Mouse (Mus musculus) myocyte (in vitro differentiated cells): Measurements from ENCODE around the gene Gm13290. TPM values are rescaled to one million over a fixed set of nuclear protein-coding genes. Genes with fewer than 3 reads are reported as not detected.
"Not testable (repeated sequence)": the region's sequence is repeated elsewhere in the genome, so short reads cannot be mapped to it uniquely, and the experiment has no call there.

Experiments
- H3K27me3 ChIP-seq: one replicate; pipeline ENCODE4 v1.6.1; 2011; ENCODE audit not compliant: control insufficient read depth, insufficient read depth, insufficient read length
- H3K36me3 ChIP-seq: one replicate; pipeline ENCODE4 v1.6.1; 2011; ENCODE audit not compliant: control insufficient read depth, insufficient read depth
- H3K4me2 ChIP-seq: one replicate; pipeline ENCODE4 v1.6.1; 2011; ENCODE audit warnings: low read depth, control low read depth
- H3K4me3 ChIP-seq: one replicate; pipeline ENCODE4 v1.5.1; 2011; ENCODE audit warnings: mild to moderate bottlenecking, control low read depth, moderate library complexity
- H3K79me2 ChIP-seq: one replicate; pipeline ENCODE4 v1.6.1; 2011; ENCODE audit not compliant: control insufficient read depth, insufficient read depth
- H3ac ChIP-seq: one replicate; pipeline ENCODE4 v1.6.1; 2011; ENCODE audit not compliant: control insufficient read depth, insufficient read length
- CEBPB ChIP-seq: IDR thresholded peaks from 2 replicates; pipeline ENCODE4 v1.6.1; 2011; ENCODE audit warnings: mild to moderate bottlenecking, moderate library complexity; ENCODE audit not compliant: poor library complexity, insufficient read depth, severe bottlenecking
- E2F4 ChIP-seq: IDR thresholded peaks from one replicate; pipeline ENCODE4 v1.6.1; 2011; ENCODE audit warnings: mild to moderate bottlenecking, control low read depth, moderate library complexity; ENCODE audit not compliant: insufficient read depth
- MAX ChIP-seq: IDR thresholded peaks from one replicate; pipeline ENCODE4 v1.6.1; 2011; ENCODE audit warnings: low read depth, mild to moderate bottlenecking, control low read depth
- MYOD1 ChIP-seq, 3 experiments: IDR thresholded peaks; one replicate each; pipeline ENCODE4 v1.6.1; 2011; ENCODE audit warnings: control low read depth in 2 of 3, low read depth in 2 of 3, mild to moderate bottlenecking in 2 of 3, moderate library complexity in 1 of 3; ENCODE audit not compliant: insufficient read length in 2 of 3, control insufficient read depth in 1 of 3
- MYOG ChIP-seq, 3 experiments: IDR thresholded peaks; one replicate each; pipeline ENCODE4 v1.6.1; 2011; ENCODE audit warnings: control low read depth in 2 of 3, low read depth in 2 of 3, mild to moderate bottlenecking in 2 of 3; ENCODE audit not compliant: insufficient read length in 2 of 3, control insufficient read depth in 1 of 3, insufficient read depth in 1 of 3
- POLR2A ChIP-seq: IDR thresholded peaks from one replicate; pipeline ENCODE4 v1.6.1; 2011; ENCODE audit warnings: low read depth, mild to moderate bottlenecking, control low read depth, moderate library complexity; ENCODE audit not compliant: insufficient read length
- POLR2AphosphoS2 ChIP-seq: IDR thresholded peaks from one replicate; pipeline ENCODE4 v1.6.1; 2011; ENCODE audit warnings: low read depth, control low read depth; ENCODE audit not compliant: insufficient read length
- REST ChIP-seq: IDR thresholded peaks from one replicate; pipeline ENCODE4 v1.6.1; 2011; ENCODE audit warnings: mild to moderate bottlenecking, control low read depth, moderate library complexity; ENCODE audit not compliant: insufficient read depth, insufficient read length
- SRF ChIP-seq: IDR thresholded peaks from one replicate; pipeline ENCODE4 v1.6.1; 2011; ENCODE audit warnings: low read depth; ENCODE audit not compliant: control insufficient read depth, insufficient read length
- TCF12 ChIP-seq: IDR thresholded peaks from one replicate; pipeline ENCODE4 v1.6.1; 2011; ENCODE audit warnings: mild to moderate bottlenecking, control low read depth; ENCODE audit not compliant: poor library complexity, insufficient read depth, severe bottlenecking
- TCF3 ChIP-seq: IDR thresholded peaks from one replicate; pipeline ENCODE4 v1.6.1; 2011; ENCODE audit warnings: low read depth, control low read depth; ENCODE audit not compliant: insufficient read length
- USF1 ChIP-seq: IDR thresholded peaks from one replicate; pipeline ENCODE4 v1.6.1; 2011; ENCODE audit warnings: low read depth, mild to moderate bottlenecking, control low read depth, moderate library complexity
- polyA plus RNA-seq: library from polyadenylated mRNA; unstranded; fragments of >200 nt; fragmentation: generic; extraction: Trizol; gene quantifications from one replicate; pipeline ENCODE4 v1.2.1, GENCODE M21; 2012; ENCODE audit warnings: missing spikeins

Gm13290 gene
- polyA plus RNA-seq, 1 experiment, result 1.0 TPM

DNA sequence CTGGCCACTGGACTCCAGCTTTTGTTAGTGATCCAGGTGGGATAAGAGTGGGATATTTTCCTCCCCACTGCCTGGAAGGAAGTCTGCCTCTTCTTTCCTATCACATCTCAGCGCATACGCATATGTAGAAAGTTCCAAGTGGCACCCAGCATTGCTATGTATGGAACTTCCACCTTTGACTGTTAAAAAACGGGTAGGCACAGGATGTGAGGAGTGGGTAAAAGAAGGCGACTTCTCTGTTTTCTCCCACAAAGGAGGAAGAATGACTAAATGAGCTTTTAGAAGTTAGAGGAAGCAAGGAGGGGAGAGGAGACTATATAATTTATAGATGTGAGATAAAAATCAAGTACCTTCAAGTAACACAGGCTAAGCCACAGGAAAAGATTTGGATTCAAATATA, 32.2 kb upstream of the Gm13290 start:
- H3K4me2 ChIP-seq, result no peak overlapping the region
- H3K4me3 ChIP-seq, result no peak overlapping the region
- H3ac ChIP-seq, result no peak overlapping the region
- TF ChIP-seq REST (no peak), POLR2AphosphoS2 (no peak), TCF12 (no peak), E2F4 (no peak), POLR2A (no peak), USF1 (no peak), CEBPB (no peak), TCF3 (no peak), SRF (no peak), MYOD1 (IDR thresholded peaks at IDR 0.05; ENCODE audit: control insufficient read depth in 1 of 3, insufficient read length in 2 of 3, low read depth in 2 of 3) (no peak), MYOG (IDR thresholded peaks at IDR 0.05; ENCODE audit: control insufficient read depth in 1 of 3, insufficient read depth in 1 of 3, insufficient read length in 2 of 3, low read depth in 2 of 3) (no peak)
- H3K79me2 ChIP-seq, result no peaks in the 10 kb centered on the region
- no peaks in the 10 kb centered on the region for H3K36me3 ChIP-seq
- no peaks in the 10 kb centered on the region for H3K27me3 ChIP-seq

DNA sequence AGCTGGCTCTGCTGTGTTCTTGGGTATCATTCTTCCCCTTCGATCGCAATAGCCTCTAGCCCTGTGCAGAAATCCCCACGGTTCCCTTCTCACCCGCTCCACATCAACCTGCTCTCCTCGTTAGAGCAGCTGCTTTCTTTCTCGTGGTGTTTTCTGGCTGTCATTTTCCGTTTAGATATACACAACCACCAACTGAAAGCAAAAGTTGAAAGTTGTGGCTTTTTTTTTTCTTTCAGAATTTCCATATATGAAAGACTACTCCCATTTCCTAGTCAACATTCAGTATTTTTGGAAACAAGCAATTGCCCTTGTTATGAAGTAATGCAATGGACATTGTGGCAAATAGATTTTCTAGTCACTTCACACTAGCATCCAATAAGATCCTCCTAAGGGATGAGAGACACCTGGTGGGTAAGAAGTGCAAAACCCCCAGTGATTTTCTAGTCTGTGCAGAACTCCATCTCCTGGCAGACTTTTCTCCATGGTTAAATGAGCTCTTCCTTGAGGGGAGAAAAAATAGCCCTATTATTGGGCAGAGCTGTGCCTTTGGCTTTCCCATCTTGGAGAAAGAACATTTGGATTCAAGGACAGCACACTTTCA, 30.8 kb upstream of the Gm13290 start:
- H3K4me3 ChIP-seq, result no peak overlapping the region
- no peaks in the 10 kb centered on the region for H3K36me3 ChIP-seq
- H3K27me3 ChIP-seq, result no peaks in the 10 kb centered on the region
- H3K79me2 ChIP-seq, result no peaks in the 10 kb centered on the region
- no peak overlapping the region for H3ac ChIP-seq
- TF ChIP-seq POLR2A, result no peak
- no peak for TF ChIP-seq CEBPB
- TF ChIP-seq TCF12, result no peak
- TF ChIP-seq E2F4, result no peak
- no peak for TF ChIP-seq USF1
- TF ChIP-seq TCF3, result no peak
- no peak for TF ChIP-seq MYOD1 (IDR thresholded peaks at IDR 0.05; ENCODE audit: control insufficient read depth in 1 of 3, insufficient read length in 2 of 3, low read depth in 2 of 3)
- TF ChIP-seq REST, result no peak
- H3K4me2 ChIP-seq, result no peak overlapping the region

DNA sequence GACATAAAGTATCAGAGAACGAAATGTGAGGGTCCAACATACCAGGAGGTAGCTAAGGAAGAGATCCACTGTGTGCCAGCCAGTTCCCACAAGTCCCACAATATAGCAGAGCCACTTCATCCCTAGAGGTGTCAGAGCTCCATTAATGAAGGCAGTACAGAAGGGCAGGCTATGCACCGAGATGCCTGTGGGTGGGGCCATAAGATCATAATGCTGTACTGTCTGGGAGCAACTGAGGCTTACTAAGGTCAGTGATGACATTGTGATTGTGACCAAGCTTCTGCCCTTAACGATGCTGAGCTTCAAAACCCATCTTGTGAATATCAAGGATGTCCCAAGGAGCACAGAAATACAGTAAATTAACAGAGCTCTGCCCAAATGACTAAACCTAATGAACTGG, 29.4 kb upstream of the Gm13290 start:
- Histone ChIP-seq H3K4me2 (no peak overlapping the region), H3K36me3 (no peaks in the 10 kb centered on the region), H3K27me3 (no peaks in the 10 kb centered on the region), H3K79me2 (no peaks in the 10 kb centered on the region), H3K4me3 (no peak overlapping the region), H3ac (no peak overlapping the region)
- TF ChIP-seq POLR2AphosphoS2 (no peak), TCF12 (no peak)

GRCm38 (mm10) chr4:88749926-88750325, 23.7 kb upstream of the Gm13290 start:
- Histone ChIP-seq H3K79me2 (no peaks in the 10 kb centered on the region), H3ac (no peak overlapping the region), H3K27me3 (no peaks in the 10 kb centered on the region), H3K4me2 (no peak overlapping the region), H3K36me3 (no peaks in the 10 kb centered on the region), H3K4me3 (no peak overlapping the region)
- TF ChIP-seq CEBPB (no peak), POLR2A (no peak), USF1 (no peak), SRF (no peak), POLR2AphosphoS2 (no peak), TCF12 (no peak), REST (no peak), MAX (no peak), MYOD1 (IDR thresholded peaks at IDR 0.05; ENCODE audit: control insufficient read depth in 1 of 3, insufficient read length in 2 of 3, low read depth in 2 of 3) (no peak), E2F4 (no peak), TCF3 (no peak)

DNA sequence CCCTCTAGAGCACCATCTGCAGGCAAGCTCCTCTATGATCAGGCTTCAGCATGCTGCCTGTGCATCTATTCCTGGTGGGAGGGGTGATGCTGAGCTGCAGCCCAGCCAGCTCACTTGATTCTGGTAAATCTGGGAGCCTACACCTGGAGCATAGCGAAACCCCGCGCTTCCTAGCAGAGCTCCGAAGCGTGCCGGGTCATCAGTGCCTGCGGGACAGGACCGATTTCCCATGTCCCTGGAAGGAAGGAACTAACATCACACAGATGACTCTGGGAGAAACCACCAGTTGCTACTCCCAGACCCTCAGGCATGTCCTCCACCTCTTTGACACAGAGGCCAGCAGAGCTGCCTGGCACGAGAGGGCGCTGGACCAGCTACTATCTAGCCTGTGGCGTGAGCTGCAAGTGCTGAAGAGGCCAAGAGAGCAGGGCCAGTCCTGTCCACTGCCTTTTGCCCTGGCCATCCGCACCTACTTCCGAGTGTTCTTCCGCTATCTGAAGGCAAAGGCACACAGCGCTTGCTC, 18.8 kb upstream of the Gm13290 start, which contains the start of gene Gm13271:
Gm13271 (plus strand) TSS at position 51 of the 523 bp plus-strand sequence.
- H3K4me3 ChIP-seq, H3K27me3 ChIP-seq, H3K4me2 ChIP-seq, H3K36me3 ChIP-seq, H3K79me2 ChIP-seq, H3ac ChIP-seq: not testable (repeated sequence)

DNA sequence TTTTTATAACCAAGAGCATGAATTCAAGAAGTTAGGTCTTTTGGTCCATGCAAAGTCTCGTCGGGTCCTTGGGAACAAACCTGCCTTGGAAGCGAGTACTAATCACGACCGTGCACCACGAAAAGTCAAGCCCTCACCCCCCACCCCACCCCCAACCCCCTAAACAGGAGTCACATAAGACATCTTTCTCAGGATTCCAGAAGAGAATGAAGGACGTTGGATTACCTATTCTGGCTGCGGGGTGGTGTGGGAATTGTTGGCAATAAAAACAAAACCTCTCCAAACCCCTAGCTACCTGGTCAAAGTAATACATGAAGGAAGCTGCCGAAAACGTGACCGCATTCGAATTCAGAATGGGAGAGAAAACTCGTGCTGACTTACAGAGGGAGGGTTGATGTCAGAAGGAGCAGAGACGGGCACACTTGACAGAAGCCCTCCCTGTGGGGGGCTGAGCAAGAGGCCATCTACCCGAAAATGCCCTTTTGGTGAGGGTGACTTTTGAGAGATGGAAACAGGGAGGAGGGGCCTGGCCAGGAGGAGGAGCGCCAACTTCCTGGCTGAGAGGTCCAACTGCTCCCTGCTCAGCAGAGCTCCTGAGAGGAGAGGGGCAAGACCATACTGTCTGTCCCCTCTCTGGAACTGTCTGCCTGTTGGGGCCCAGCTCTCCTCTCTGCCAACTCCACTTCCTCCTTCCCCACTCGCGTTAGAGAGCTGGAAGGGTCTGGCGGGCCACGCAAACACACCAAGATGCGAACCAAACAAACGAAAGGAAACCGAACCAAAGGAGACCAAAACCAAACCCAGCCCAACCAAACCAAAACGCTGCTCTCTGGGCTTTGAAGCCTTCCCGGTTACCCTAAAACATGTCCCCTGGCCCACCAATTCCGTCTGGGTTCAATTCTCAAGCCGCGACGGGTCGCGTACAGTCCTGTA, 16.8 kb upstream of the Gm13290 start:
- peak overlapping the region; percentile 55 for H3K4me2 ChIP-seq
- H3K79me2 ChIP-seq, H3K27me3 ChIP-seq, H3K4me3 ChIP-seq, H3ac ChIP-seq, H3K36me3 ChIP-seq: not testable (repeated sequence)

DNA sequence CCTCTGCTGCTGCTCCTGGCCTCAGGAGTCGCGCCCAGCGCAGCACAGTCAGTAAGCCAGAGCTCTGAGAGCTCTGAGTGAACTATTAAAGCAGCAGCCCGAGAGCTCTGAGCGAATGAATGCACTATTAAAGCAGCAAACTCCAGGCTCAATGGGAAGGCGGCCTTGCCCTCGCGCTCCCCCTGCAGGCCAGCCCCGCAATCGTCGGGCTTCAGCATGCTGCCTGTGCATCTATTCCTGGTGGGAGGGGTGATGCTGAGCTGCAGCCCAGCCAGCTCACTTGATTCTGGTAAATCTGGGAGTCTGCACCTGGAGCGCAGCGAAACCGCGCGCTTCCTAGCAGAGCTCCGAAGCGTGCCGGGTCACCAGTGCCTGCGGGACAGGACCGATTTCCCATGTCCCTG, 16.0 kb upstream of the Gm13290 start:
- not testable (repeated sequence) for H3K27me3 ChIP-seq, H3ac ChIP-seq, H3K4me3 ChIP-seq, H3K79me2 ChIP-seq, H3K4me2 ChIP-seq, H3K36me3 ChIP-seq

DNA sequence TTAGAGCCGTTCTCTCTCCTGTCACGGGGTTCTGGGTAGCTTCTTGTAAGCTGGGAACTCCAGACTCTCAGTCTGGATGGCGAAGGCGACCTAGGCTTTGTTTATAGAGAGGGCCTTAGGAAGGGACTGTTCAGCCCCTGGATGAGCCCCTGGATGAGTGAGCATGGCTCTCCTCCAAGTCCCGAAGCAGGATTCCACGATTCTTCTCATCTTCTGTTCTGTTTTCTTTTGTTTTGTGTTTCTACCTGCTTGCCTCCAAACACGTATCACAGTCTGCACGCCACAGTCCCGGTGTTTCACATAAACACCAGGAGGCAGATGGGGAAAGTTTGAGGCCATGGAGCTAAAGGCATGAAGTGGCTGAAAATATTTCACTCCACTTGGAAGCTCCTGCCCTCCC, 14.9 kb upstream of the Gm13290 start:
- not testable (repeated sequence) for H3K4me3 ChIP-seq

More for the DNA sequence above, 14.9 kb upstream of the Gm13290 start:
- H3K79me2 ChIP-seq, H3K4me2 ChIP-seq, H3K27me3 ChIP-seq, H3ac ChIP-seq, H3K36me3 ChIP-seq: not testable (repeated sequence)
